Mouse (Mus musculus) ES-Bruce4 (cell line): ENCODE results near the gene Tanc1.

ENCODE experiments used
- CTCF ChIP-seq: IDR thresholded peaks from one replicate; pipeline ENCODE4 v1.8.1; 2011; ENCODE audit warnings: low read depth, low read length
- EP300 ChIP-seq: IDR thresholded peaks from 2 replicates; pipeline ENCODE4 v1.6.1; 2011; ENCODE audit warnings: low read depth, low read length; ENCODE audit not compliant: insufficient read depth
- POLR2A ChIP-seq: IDR thresholded peaks from one replicate; pipeline ENCODE4 v1.8.1; 2011; ENCODE audit warnings: low read length; ENCODE audit not compliant: insufficient read depth

GRCm38 (mm10) chr2:59719831-59720230, 108.0 kb downstream of the Tanc1 start:
- TF ChIP-seq EP300, result no peak
- TF ChIP-seq CTCF, result no peak
- TF ChIP-seq POLR2A, result no peak
